Mouse (Mus musculus): ENCODE results near the gene Arvcf.

Arvcf gene

DNA sequence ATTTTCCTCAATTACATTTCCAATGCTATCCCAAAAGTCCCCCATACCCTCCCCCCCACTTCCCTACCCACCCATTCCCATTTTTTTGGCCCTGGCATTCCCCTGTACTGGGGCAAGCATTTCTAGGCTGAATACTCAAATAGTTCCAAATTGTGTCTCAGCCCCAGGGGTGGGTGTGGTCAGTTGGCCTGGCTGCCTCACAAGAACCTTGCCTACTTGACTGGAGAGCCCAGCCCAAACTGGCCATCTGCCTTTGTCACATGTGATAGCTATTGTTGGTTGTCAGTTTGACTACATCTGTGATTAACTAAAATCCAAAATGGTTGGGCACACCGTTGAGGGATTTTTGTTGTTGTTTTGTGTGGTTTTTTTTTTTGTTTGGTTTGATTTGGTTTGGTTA is 9.0 kb downstream of the Arvcf start:
- no peak for DNase-seq (ENCODE audit: low spot score)

DNA sequence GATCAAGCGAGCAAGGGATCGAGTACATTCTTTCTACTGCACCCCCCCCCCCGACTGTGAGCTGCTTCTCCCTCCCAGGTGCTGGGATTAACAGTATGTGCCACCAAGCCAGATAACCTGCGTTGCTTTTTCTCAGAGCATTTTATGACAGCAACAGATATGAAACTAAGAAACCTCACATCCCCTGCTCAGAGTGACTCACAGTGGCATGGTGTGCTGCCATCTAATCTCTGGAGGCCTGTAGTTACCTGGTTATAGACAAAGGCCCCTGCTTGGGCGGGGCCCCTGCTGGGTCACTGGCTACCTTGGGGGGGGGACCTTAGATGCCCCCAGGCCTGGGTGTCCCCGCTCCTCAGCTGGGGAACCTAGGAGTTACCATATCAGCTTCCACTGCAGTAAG is 10.0 kb downstream of the Arvcf start:
- DNase-seq (ENCODE audit: low spot score), result no peak

DNA sequence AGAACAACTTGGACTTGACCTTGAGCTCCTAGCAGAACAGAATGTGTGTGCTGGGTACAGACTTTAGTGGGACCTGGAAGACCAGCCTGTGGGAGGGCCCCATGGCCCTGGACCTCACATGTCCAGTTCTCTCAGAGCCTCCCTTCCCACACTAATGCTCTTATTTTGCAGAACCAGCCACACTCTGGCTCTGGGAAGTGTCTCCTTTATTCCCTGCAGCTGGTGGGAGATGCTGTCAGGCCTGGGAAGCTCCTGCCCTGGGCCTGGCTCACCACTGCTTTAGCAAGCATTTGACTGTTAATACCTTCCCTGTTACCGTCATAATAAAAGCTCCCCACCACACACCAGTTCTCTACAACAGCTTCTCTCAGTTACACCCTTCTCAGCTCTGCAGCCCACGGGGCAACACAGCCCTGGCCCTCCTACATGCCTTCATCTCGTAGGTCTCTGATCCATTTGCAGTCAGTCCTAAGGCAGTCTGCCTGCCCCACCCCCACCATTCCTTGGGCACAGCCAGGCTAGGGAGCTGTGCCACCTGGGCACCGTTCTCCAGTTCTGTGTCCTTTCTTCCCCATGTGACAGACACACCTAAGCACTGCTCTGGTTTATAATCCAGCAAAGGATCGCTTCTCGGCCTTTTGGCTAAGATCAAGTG is 12.3 kb downstream of the Arvcf start:
- no peak for DNase-seq (ENCODE audit: low spot score)

DNA sequence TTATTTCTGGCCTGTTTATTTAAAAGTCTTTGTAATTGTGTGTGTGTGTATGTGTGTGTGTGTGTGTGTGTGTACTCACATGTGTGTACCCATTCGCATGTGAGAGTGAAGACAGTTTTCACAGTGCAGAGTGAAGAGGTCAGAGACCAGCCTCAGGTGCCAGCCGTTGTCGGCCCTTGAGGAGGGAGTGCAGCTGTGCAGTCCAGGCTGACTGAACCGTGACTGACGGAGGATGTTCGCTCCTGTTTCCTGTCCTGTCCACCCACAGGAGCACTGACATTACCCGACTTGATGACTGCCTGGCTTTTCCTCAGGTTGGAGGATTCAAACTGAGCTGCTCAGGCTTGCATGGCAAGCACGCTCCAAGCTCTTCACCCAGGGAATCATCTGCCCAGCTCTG is 15.0 kb downstream of the Arvcf start:
- DNase-seq (ENCODE audit: low spot score), result no peak

DNA sequence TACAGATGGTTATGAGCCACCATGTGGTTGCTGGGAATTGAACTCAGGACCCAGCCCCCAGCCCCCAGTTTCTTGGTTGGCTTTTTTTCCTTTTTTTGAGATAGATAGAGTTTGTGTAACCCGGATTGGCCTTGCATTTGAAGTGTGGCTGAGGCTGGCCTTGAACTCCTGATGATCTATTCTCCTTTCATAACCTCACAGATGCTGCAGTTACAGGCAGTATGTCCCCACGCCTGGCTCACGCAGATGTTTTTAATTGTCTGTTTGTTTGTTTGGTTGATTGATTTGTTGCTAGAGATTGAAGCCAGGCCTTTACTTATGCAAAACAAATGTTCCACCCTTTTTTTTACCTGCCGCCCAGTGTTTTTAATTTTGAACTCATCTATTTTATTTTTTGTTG is 18.9 kb downstream of the Arvcf start:
- DNase-seq (ENCODE audit: low spot score), result no peak

DNA sequence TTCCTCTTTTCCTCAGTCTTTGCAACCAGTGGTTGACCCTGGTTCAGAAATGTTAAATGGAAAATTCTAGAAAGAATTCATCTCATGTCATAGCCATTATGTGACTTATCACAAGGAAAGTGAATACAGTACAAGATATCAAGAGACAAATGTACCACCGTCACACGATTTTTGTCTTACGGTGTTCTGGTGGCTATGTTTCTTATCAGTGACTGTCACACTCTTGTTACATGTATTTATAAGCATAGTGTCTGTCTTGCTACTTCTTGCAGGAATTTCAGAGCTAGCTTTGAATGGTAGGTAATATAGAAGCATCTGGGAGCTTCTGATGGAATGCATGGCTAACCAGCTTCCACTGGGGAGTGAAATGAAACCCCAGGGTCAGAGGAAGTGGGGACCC is 22.2 kb downstream of the Arvcf start:
- no peak for DNase-seq (ENCODE audit: low spot score)

DNA sequence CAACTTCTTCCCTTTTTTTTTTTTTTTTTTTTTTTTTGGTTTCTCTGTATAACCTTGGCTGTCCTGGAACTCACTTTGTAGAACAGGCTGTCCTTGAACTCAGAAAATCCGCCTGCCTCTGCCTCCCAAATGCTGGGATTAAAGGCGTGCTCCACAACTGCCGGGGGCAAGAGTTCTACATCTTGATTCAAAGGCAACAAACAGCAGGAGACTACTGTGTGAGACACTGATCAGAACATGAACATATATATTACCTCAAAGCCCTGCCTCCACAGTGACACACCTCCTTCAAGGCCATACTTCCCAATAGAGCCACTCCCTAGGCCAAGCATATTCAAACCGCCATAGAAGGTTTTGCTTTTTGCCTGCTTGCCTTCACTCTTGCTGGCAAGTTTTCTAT is 25.6 kb downstream of the Arvcf start:
- no peak for DNase-seq (ENCODE audit: low spot score)

DNA sequence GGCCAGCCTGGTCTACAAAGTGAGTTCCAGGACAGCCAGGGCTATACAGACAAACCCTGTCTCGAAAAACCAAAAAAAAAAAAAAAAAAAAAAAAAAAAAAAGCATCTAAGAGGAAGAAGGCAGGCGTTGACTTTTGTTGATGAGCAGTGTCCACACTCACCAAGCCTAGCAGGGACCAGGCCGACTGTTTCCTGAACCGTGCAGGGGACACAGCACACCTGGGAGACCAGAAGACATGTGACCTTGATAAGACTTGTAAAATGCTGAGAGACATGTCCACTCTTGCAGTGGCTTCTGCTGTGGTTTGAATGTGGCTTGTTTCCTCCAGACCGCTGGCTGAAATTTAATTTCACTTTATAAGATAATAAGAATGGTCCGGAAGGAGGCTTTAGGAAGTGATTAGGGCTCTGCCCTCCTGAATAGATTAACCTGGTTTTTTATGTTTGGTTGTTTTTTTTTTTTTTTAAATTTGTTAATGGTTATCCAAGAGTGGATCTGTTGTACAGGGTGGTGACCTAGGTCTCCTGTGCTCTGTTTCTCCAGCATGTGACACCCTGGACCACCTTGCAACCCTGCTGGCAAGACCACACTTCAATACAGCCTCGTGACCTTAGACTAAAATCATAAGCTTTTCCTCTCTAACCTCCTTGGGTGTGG is 28.4 kb downstream of the Arvcf start:
- no peak for DNase-seq (ENCODE audit: low spot score)

DNA sequence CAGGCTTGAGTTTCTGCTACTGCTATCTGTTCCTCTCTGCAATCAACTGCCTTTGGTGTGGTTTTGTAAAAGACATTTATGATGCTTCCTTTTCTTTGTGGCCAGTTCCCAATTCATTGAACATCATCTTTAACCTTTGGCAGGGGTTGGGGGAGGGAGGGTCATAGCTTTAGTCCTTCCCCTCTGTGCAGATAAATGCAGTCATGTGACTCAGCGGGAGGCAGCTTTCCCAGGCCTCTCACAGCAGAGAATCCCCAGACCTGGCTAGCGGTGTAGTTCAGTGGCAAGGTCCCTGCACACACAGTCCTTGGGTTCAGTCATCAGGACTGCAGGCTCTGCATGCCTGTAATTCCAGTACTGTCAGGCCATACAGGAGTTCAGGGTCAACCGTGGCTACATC is 29.2 kb downstream of the Arvcf start:
- DNase-seq (ENCODE audit: low spot score), result no peak

DNA sequence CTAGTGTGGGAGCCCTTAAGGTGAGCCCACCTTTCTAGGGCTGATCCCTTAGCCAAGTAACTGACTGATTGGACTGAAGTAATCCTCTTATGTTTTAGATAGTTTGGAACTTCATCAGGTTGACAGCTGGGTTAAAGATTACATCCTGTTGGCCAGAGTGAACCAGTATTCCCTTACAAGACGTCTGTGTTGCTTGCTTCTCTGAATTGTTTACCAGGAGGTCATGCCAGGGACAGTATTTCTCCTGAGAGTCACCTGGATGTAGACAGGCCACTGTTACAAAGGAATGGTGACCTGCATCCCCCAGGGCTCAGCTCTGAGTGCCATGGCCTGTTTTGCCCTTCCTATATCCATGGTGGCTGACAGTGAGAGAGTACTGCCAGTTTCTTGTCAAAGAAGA is 30.5 kb downstream of the Arvcf start:
- DNase-seq (ENCODE audit: low spot score), result no peak

DNA sequence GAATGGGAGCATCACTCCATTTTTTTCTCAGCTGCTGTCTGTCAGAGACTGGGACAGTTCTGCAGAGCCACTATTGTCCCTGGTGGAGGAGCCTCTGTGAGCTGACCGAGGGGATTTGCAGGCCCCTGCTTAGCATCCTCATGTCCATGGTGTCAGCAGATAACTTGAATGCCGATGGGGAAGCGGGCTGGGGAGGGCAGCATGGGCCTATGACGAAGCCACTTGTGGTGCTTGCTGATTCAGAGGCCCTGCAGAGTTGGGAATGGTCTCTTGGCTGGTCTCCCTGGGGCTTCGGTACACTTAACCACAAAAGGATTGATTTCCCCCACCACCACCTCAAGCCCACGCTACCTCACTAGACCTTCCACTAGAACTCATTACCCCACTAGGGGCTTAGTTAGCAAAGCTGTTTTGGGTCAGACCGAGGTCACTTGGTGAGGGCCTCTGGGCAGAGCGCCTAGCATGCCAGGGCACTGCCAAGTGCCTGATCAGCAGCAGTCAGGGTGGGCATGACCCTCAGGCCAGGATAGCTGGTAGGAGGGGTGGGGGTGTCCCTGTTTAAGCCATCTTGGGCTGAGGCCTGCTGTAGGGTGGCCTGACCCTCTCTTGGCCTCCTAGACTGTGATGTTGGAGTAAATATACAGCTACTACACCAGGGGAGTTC is 31.5 kb downstream of the Arvcf start:
- DNase-seq (ENCODE audit: low spot score), result no peak

DNA sequence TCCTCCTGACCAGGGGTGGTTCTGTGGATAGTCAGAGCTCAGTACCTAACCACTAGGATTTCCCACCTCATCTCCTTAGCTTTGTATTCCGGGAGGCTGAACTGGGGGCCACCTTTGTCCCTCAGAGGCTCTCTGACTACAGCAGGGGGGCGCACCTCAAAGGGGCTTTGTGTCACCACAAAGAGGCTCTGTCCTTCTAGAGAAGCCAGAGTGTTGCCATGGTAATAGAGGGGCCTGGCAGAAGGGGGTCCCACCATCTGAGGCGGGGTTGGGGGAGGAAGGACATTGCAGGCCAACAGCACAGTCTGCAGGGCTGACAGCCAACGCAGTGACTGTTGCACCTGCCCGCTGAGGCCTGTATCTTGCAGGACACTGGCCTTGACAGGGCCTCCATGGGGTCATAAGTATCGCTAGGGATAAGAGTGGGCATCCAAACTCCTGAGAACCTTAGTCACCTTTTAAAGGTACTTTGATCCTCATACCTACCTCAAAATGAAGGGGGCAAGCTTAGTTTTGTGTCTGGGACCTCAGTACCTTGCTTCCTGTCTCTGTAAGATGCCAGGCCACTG is 32.6 kb downstream of the Arvcf start:
- no peak for DNase-seq (ENCODE audit: low spot score)

DNA sequence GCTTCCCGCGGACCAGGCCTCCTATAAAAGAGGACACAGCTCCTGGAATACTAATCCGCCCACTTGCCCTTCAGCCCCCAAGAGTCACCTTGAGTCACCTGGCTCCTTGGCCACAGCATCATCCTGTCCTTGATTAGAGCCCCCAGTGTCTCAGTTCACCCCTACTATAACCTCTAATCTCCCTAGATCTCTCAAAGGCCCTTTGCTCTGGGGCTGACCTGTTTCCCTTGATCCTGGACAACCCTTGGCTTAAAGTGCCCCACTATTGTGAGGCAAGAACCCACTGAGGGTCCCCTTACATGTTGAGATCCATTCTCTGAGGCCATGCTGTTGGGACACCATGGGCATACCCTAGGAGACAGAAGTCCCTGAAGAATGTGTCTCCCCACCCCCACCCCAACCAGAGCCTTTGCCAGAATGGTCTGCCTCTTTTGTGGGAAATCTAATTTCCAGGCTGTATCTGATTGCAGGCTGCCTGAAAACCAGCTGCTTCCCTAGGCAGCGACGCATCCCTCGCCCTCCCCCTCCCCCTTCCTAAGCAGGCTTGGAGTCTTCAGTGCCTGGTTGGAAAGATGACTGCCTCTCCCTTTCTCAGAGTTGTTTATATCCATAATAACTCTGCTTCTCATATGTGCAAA is 33.8 kb downstream of the Arvcf start:
- no peak for DNase-seq (ENCODE audit: low spot score)

DNA sequence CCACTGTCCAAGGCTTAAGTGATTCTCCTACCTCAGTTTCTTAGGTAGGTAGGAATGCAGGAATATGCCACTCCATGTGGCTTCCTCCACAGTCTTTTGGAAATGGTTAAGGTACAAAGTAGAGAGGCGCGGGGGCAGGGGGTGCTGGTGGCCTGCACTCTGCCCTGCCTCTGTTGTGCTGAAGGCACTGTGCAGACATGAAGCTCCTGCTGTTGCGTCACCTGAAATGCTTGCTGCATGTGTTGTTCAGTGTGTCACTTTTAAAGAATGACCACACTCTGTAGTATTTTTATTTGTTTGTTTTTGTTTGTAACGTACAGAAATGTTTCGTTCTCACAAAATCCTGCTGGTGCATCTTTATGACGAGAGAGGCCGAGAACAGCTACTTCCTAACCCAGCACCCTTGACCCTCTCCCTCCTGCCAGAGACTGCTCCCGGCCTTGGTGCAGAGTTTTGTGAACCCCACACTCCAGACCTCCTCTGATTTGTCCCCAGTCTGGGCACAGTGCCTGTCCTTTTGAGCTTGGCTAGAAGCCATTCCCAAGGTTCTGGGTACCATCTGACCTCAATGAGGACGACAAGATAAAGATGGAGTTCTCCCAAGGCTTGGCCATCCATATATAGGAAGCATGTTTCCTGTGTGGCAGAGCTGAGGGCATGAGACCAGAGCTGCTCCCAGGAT is 35.2 kb downstream of the Arvcf start:
- no peak for DNase-seq (ENCODE audit: low spot score)

DNA sequence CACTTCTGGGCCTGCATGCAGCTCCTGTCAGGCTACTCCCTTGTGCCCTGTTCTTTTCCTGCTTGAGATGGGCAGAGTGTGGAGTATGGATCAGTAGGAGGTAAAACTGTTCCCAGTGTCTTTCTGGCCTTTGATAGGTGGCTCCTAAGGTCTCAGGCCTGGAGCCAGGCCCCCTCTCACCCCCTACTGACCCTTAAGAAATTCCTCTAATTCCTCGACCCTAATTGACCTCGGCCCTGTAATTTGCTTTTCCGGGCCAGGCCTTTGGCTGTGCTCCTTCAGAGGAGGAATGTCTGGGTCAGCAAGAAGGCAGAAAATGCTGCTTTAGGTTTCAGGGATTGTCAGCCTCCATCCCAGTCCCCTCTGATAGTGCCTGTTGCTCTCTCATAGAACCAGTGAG is 35.8 kb downstream of the Arvcf start:
- DNase-seq (ENCODE audit: low spot score), result no peak

DNA sequence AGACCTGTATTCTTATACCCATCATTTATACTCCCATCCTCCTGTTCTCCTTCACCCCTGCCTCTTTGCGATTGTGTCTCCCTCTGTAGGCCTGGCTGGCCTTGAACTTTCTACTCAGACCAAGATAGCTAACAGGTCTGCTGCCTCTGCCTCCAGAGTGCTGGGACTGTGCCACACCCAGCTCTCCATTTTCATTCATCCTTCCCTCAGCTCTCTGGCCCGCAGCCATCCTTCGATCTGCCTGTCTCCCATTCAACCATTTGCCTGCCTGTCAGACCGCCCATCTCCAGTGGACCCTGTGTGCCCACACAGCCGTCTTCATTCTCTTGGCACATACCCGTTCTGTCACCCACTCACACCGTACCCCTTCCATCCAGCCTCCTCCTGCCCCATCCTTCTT is 36.2 kb downstream of the Arvcf start:
- DNase-seq (ENCODE audit: low spot score), result no peak

DNA sequence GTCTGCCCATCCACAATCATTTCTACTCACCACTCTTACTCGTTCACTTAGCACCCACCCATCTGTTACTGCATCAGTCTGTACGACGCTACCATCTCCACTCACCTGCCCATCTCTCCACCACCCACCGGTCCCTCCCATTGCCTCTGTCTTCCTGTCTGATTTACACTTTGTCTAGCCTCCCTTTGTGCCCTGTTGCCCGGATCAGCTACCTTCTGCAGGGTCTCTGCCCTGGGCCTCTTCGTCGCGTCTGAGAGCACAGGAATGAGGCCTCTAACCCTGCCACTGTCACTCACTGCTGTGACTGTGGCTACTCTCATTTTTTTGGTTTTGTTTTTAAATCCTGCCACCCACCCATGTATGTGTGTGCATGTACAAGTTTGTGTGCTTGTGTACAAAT is 36.7 kb downstream of the Arvcf start:
- DNase-seq (ENCODE audit: low spot score), result no peak

DNA sequence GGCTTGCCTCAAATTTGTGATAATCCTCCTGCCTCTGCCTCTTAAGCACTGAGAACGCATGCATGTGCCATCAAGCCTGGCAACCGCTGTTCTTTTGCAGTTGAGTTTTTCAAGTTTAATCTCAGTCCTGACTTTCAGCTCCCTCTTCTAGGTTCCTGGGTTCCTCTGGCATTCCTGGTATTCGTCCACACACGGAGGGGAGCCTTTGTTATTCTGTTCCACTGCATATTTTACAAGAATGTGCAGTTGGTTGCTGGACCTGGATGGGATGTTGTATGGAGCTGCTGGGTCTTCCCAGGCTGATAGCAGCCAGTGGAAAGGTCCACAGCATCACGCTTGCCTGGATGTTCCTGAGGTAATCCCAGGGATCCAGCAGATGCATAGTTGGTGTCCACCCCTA is 37.4 kb downstream of the Arvcf start:
- DNase-seq (ENCODE audit: low spot score), result no peak

DNA sequence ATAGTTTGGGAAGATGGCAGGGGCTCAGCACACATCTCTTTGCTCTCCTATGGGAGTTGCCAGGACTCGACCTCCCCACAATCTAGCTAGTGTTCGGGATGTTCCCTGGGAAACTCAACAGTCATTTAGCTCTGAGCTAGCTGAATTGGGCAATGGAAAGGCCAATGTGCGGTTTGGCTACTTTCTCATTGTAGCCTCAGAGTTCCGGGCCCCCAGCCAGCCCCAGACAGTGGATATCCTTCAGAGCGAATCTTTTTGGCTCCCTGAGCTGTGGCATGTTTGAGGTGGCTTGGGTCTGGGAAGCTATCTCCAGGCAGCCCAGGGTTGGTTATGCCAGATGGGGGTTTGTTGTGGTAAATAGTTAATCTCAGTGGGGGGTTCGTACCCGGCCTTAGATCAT is 38.5 kb downstream of the Arvcf start:
- no peak for DNase-seq (ENCODE audit: low spot score)

DNA sequence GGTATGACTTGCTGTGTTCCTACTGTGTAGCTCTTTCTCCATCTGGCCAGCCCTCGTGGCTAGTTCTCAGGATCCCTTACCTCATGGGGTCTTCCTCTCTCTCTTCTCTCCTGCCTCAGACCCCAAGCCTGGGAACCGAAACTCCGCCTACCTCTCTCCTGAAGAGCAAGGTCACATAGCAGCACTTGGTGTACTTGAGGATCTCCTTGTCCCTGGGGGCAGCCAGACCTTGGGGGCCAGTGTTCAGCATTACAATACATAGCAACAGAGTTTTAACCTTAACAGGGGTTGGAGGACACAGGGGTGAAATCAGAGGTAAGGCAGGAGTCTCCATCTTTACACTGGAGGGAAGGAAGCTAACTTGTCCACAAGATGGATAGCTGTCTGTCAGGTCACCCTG is 39.0 kb downstream of the Arvcf start:
- DNase-seq (ENCODE audit: low spot score), result no peak

DNA sequence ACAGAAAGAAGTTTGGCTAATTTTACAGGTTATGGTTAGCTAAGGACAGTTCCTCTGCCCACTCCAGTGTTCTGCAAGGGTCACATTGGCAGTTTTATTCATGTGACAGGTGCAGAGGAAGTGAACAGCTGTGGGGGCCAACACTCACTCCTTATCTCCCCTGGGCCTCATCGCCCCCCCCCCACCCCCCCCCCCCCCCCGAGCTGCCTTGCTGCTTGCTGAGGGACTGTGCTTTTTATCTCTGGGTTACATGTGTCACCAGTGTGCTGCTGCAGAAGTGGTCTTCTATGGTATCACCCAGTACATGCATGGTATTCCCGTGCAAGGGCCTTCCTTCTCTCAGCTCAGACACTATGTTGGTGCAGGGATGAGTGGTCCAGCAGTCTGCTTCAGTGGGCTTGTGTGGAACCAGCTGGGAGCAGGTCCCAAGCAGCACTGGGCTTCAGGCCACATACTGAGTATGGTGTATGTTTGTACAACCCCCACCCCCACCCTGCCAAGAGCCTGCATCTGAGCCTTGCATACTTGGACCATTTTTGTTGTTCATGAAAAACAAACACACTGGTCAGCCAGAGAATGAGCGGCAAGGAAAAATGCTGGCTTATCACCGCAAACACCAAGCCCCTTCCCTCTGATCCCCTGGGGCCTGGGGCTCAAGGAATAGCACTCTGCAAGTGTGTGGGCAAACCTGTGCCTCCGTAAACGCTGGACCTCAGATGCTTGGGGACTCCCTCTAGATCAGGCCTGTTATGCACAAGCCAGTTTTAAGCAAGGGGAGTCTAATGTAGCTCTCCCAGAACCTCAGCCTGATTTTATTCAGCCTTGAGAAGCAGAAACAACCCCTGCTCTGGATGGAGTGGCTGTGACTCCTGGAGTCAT is 40.0 kb downstream of the Arvcf start:
- peak; percentile 52 for DNase-seq (ENCODE audit: low spot score)
